Mouse (Mus musculus): ENCODE data around the gene Gga1. TPM values are rescaled to one million over a fixed set of nuclear protein-coding genes. Genes with fewer than 3 reads are reported as not detected.
A peak's percentile ranks its signal among the peaks of the same experiment; 100 is the strongest.

Gene Gga1
- polyA plus RNA-seq, 1 experiment from 2014 or later: 19.6 TPM

DNA sequence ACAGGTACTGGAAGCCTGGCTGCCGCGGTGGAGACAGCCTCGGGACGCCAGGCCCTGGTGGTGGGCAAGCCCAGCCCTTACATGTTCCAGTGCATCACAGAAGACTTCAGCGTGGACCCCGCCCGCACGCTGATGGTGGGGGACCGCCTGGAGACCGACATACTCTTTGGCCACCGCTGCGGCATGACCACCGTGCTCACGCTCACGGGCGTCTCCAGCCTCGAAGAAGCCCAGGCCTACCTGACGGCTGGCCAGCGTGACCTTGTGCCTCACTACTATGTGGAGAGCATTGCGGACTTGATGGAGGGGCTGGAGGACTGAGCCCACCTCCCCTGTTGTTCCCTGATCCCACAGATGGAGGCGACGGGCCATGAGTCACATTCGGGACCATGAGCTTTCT is 41.1 kb downstream of the Gga1 start:
- H3K9ac ChIP-seq (ENCODE audit: low read depth, low read length): no peak overlapping the region
- H3K4me2 ChIP-seq (ENCODE audit: low read depth, low read length): no peak overlapping the region
- ATAC-seq (ENCODE audit: low read depth): no peak
- H3K4me3 ChIP-seq (ENCODE audit: low read depth, low read length): no peak overlapping the region
- no peaks in the 10 kb centered on the region for H3K27me3 ChIP-seq (ENCODE audit: control insufficient read depth, insufficient read depth, low read depth, low read length)
- H3K27ac ChIP-seq (ENCODE audit: low read length): no peak overlapping the region
- no peaks in the 10 kb centered on the region for H3K36me3 ChIP-seq (ENCODE audit: control insufficient read depth, insufficient read depth)
- no peaks in the 10 kb centered on the region for H3K9me3 ChIP-seq (replicated peaks; ENCODE audit: control insufficient read depth, low read length)
- WGBS (ENCODE audit: insufficient replicate concordance): 90% methylated on average over 23 of the region's 23 CpGs
- peaks cover 49% of the 10 kb centered on the region for H3K4me1 ChIP-seq (ENCODE audit: control insufficient read depth, low read depth, low read length)

GRCm38 (mm10) chr15:78919914-78920313 is 42.9 kb downstream of the Gga1 start:
- H3K27me3 ChIP-seq (ENCODE audit: control insufficient read depth, insufficient read depth, low read depth, low read length): no peaks in the 10 kb centered on the region
- H3K4me3 ChIP-seq (ENCODE audit: low read depth, low read length): no peak overlapping the region
- no peak overlapping the region for H3K27ac ChIP-seq (ENCODE audit: low read length)
- peaks cover 49% of the 10 kb centered on the region for H3K4me1 ChIP-seq (ENCODE audit: control insufficient read depth, low read depth, low read length)
- no peaks in the 10 kb centered on the region for H3K9me3 ChIP-seq (replicated peaks; ENCODE audit: control insufficient read depth, low read length)
- no peak overlapping the region for H3K9ac ChIP-seq (ENCODE audit: low read depth, low read length)
- H3K36me3 ChIP-seq (ENCODE audit: control insufficient read depth, insufficient read depth): no peaks in the 10 kb centered on the region
- WGBS (ENCODE audit: insufficient replicate concordance): 73% methylated on average over 12 of the region's 12 CpGs
- ATAC-seq (ENCODE audit: low read depth): no peak
- no peak overlapping the region for H3K4me2 ChIP-seq (ENCODE audit: low read depth, low read length)

DNA sequence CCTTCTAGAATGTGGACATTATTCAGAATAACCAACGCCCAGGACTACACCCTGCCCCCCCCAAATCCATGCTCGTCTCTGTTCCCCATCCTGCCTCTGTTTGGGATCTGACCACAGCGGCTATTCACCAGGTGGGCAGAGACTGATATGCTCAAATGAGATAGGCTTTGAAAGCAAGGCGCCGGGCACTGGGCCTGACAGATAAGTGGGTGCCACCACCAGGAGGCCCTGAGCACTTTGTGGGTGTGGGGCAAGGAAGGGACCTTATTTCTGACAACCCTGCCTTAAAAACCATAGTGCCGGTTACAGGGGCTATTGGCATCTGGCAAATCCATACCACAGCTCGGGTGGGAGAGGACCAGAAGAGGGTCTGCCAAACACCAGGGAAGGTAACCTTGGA is 45.7 kb downstream of the Gga1 start:
- Histone ChIP-seq H3K36me3 (ENCODE audit: control insufficient read depth, insufficient read depth) (no peaks in the 10 kb centered on the region), H3K27me3 (ENCODE audit: control insufficient read depth, insufficient read depth, low read depth, low read length) (no peaks in the 10 kb centered on the region), H3K27ac (ENCODE audit: low read length) (peak overlapping the region; percentile 97), H3K4me3 (ENCODE audit: low read depth, low read length) (peak overlapping the region; percentile 52), H3K9me3 (replicated peaks; ENCODE audit: control insufficient read depth, low read length) (no peaks in the 10 kb centered on the region), H3K4me1 (ENCODE audit: control insufficient read depth, low read depth, low read length) (peaks cover 62% of the 10 kb centered on the region), H3K9ac (ENCODE audit: low read depth, low read length) (peak overlapping the region; percentile 71), H3K4me2 (ENCODE audit: low read depth, low read length) (peak overlapping the region; percentile 58)
- WGBS (ENCODE audit: insufficient replicate concordance): 20% methylated on average over 7 of the region's 7 CpGs
- peak; percentile 86 for ATAC-seq (ENCODE audit: low read depth)

DNA sequence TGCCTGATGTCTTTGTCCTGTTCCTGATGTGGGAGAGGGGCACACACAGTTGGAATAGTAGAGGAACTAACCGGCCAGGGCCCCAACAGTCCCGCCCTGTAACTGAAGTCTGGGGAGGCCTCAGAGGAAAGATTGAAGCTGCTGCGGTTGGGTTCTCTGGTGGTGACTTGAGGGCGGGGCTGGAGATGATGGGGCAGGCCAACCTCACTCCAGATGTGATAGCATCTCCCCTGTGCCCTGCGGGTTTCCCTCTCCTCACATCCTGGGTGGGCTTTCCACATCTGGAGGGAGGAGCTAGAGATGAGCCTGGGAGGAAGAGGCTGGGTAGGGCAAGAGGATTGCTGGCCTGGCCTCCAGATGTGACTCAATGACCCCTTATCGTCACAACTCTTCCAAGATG is 46.6 kb downstream of the Gga1 start:
- peak overlapping the region; percentile 97 for H3K27ac ChIP-seq (ENCODE audit: low read length)
- no peaks in the 10 kb centered on the region for H3K36me3 ChIP-seq (ENCODE audit: control insufficient read depth, insufficient read depth)
- H3K4me1 ChIP-seq (ENCODE audit: control insufficient read depth, low read depth, low read length): peaks cover 71% of the 10 kb centered on the region
- no peaks in the 10 kb centered on the region for H3K27me3 ChIP-seq (ENCODE audit: control insufficient read depth, insufficient read depth, low read depth, low read length)
- peak overlapping the region; percentile 58 for H3K4me2 ChIP-seq (ENCODE audit: low read depth, low read length)
- no peaks in the 10 kb centered on the region for H3K9me3 ChIP-seq (replicated peaks; ENCODE audit: control insufficient read depth, low read length)
- H3K9ac ChIP-seq (ENCODE audit: low read depth, low read length): peak overlapping the region; percentile 71
- H3K4me3 ChIP-seq (ENCODE audit: low read depth, low read length): peak overlapping the region; percentile 52
- WGBS (ENCODE audit: insufficient replicate concordance): 14% methylated on average over 6 of the region's 6 CpGs
- peak; percentile 76 for ATAC-seq (ENCODE audit: low read depth)

GRCm38 (mm10) chr15:78925129-78925528 is 48.1 kb downstream of the Gga1 start:
- Histone ChIP-seq H3K4me2 (ENCODE audit: low read depth, low read length) (no peak overlapping the region), H3K9ac (ENCODE audit: low read depth, low read length) (no peak overlapping the region; the same call in 1 of the 2 replicates)
- WGBS (ENCODE audit: insufficient replicate concordance): 48% methylated on average over 8 of the region's 8 CpGs

GRCm38 (mm10) chr15:78926021-78926919 is 49.3 kb downstream of the Gga1 start, which contains the start of gene Lgals1:
Lgals1 (plus strand) TSS chr15:78926725.
- ATAC-seq (ENCODE audit: low read depth): peak; percentile 53

More at GRCm38 (mm10) chr15:78925129-78925528, 48.1 kb downstream of the Gga1 start:
- peaks cover 72% of the 10 kb centered on the region for H3K4me1 ChIP-seq (ENCODE audit: control insufficient read depth, low read depth, low read length)
- H3K27ac ChIP-seq (ENCODE audit: low read length): peak overlapping the region; percentile 77
- no peak for ATAC-seq (ENCODE audit: low read depth)
- H3K4me3 ChIP-seq (ENCODE audit: low read depth, low read length): no peak overlapping the region
- no peaks in the 10 kb centered on the region; the same call in 1 of the 2 replicates for H3K36me3 ChIP-seq (ENCODE audit: control insufficient read depth, insufficient read depth)
- H3K9me3 ChIP-seq (replicated peaks; ENCODE audit: control insufficient read depth, low read length): no peaks in the 10 kb centered on the region
- H3K27me3 ChIP-seq (ENCODE audit: control insufficient read depth, insufficient read depth, low read depth, low read length): no peaks in the 10 kb centered on the region

GRCm38 (mm10) chr15:78927021-78927787 is 50.2 kb downstream of the Gga1 start:
- Histone ChIP-seq H3K27me3 (ENCODE audit: control insufficient read depth, insufficient read depth, low read depth, low read length) (no peaks in the 10 kb centered on the region), H3K4me1 (ENCODE audit: control insufficient read depth, low read depth, low read length) (peaks cover 69% of the 10 kb centered on the region), H3K4me2 (ENCODE audit: low read depth, low read length) (peak overlapping the region; percentile 95), H3K4me3 (ENCODE audit: low read depth, low read length) (peak overlapping the region; percentile 63), H3K9ac (ENCODE audit: low read depth, low read length) (peak overlapping the region; percentile 66), H3K27ac (ENCODE audit: low read length) (peak overlapping the region; percentile 75), H3K36me3 (ENCODE audit: control insufficient read depth, insufficient read depth) (no peaks in the 10 kb centered on the region; the same call in 1 of the 2 replicates), H3K9me3 (replicated peaks; ENCODE audit: control insufficient read depth, low read length) (no peaks in the 10 kb centered on the region)
- 7% methylated on average over 15 of the region's 15 CpGs for WGBS (ENCODE audit: insufficient replicate concordance)
- ATAC-seq (ENCODE audit: low read depth): no peak

More at GRCm38 (mm10) chr15:78926021-78926919, 49.3 kb downstream of the Gga1 start, which contains the start of gene Lgals1:
- Histone ChIP-seq H3K27ac (ENCODE audit: low read length) (peak within 1 kb of the TSS; percentile 77), H3K9ac (ENCODE audit: low read depth, low read length) (peak within 1 kb of the TSS; percentile 66), H3K4me2 (ENCODE audit: low read depth, low read length) (peak within 1 kb of the TSS; percentile 95), H3K36me3 (ENCODE audit: control insufficient read depth, insufficient read depth) (no peaks in the 10 kb centered on the region; the same call in 1 of the 2 replicates), H3K27me3 (ENCODE audit: control insufficient read depth, insufficient read depth, low read depth, low read length) (no peaks in the 10 kb centered on the region), H3K4me1 (ENCODE audit: control insufficient read depth, low read depth, low read length) (peaks cover 73% of the 10 kb centered on the region), H3K4me3 (ENCODE audit: low read depth, low read length) (peak within 1 kb of the TSS; percentile 63), H3K9me3 (replicated peaks; ENCODE audit: control insufficient read depth, low read length) (no peaks in the 10 kb centered on the region)
- 7% methylated on average over 20 of the region's 20 CpGs for WGBS (ENCODE audit: insufficient replicate concordance)

DNA sequence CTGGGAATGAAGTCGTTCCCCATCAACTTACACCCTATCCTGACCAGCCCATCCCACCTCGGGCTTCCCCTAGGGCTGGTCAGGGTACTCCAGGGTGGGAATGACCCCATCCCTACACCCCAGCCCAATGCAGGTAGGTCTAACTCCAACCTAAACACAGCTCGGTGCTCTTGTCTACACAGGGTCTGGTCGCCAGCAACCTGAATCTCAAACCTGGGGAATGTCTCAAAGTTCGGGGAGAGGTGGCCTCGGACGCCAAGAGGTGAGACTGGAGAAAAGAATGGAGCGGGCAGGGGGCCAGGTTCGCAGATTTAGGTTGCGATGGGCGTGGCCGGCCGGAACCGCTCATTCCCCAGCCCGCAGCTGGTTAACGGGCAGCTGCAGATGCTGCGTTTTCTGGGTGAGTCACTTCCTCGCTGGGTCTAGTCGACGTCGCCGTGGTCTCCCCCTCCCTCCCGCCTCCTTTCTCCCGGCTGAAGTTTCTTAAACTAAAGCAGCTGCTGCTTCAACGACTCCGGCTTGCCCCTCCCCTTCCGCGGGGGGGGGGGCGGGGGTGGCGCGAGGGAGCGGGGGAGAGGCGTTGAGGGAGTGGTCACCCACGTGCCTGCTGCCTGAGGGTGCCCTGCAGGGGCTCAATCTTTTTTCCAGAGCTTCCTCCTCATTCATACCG is 50.9 kb downstream of the Gga1 start:
- peak; percentile 5; the same call in 1 of the 2 replicates for ATAC-seq (ENCODE audit: low read depth)
- Histone ChIP-seq H3K9ac (ENCODE audit: low read depth, low read length) (peak overlapping the region; percentile 66), H3K4me1 (ENCODE audit: control insufficient read depth, low read depth, low read length) (peaks cover 63% of the 10 kb centered on the region), H3K4me3 (ENCODE audit: low read depth, low read length) (peak overlapping the region; percentile 63), H3K27me3 (ENCODE audit: control insufficient read depth, insufficient read depth, low read depth, low read length) (no peaks in the 10 kb centered on the region), H3K36me3 (ENCODE audit: control insufficient read depth, insufficient read depth) (no peaks in the 10 kb centered on the region; the same call in 1 of the 2 replicates), H3K9me3 (replicated peaks; ENCODE audit: control insufficient read depth, low read length) (no peaks in the 10 kb centered on the region), H3K4me2 (ENCODE audit: low read depth, low read length) (peak overlapping the region; percentile 95), H3K27ac (ENCODE audit: low read length) (peak overlapping the region; percentile 75)
- WGBS (ENCODE audit: insufficient replicate concordance): under 1% methylated on average over 31 of the region's 35 CpGs
